Mouse (Mus musculus) G1E (cell line): ENCODE measurements around the gene St3gal4. TPM values are rescaled to one million over a fixed set of nuclear protein-coding genes. Genes with fewer than 3 reads are reported as not detected.
A peak's percentile ranks its signal among the peaks of the same experiment; 100 is the strongest.

Experiments used
- ATAC-seq: 2 replicates; pipeline ENCODE4 v1.8.0; 2016; ENCODE audit warnings: mild to moderate bottlenecking; ENCODE audit not compliant: insufficient number of reproducible peaks, poor library complexity, low FRiP score, severe bottlenecking; ENCODE audit errors: extremely low read depth
- DNase-seq: peaks from one replicate; pipeline ENCODE4 v3.0.0; 2012; ENCODE audit warnings: low spot score
- H3K27me3 ChIP-seq: 2 replicates; pipeline ENCODE4 v1.6.1; 2012; ENCODE audit warnings: mild to moderate bottlenecking, low read length, inconsistent platforms; ENCODE audit not compliant: insufficient read depth
- H3K36me3 ChIP-seq: replicated peaks from 2 replicates; pipeline ENCODE3; 2012; ENCODE audit warnings: mild to moderate bottlenecking, inconsistent platforms
- H3K4me1 ChIP-seq: 2 replicates; pipeline ENCODE4 v1.6.1; 2012; ENCODE audit warnings: low read depth, low read length, inconsistent platforms, mixed read lengths; ENCODE audit not compliant: insufficient read depth
- H3K4me3 ChIP-seq: 2 replicates; pipeline ENCODE4 v1.5.1; 2012; ENCODE audit warnings: low read depth, mild to moderate bottlenecking, inconsistent platforms, low read length, moderate library complexity, mixed read lengths
- H3K9me3 ChIP-seq: replicated peaks from 2 replicates; pipeline ENCODE4 v1.6.1; 2012; ENCODE audit warnings: inconsistent platforms
- CTCF ChIP-seq: IDR thresholded peaks from 2 replicates; pipeline ENCODE4 v1.5.1; 2012; ENCODE audit warnings: low read depth, low read length, inconsistent platforms, mixed read lengths
- GATA1 ChIP-seq: IDR thresholded peaks from 2 replicates; pipeline ENCODE4 v1.6.1; 2012; ENCODE audit warnings: borderline replicate concordance, low read length, inconsistent platforms, mixed read lengths
- GATA2 ChIP-seq: IDR thresholded peaks from 2 replicates; pipeline ENCODE4 v1.6.1; 2012; ENCODE audit warnings: low read depth, low read length, inconsistent platforms, borderline replicate concordance
- POLR2AphosphoS5 ChIP-seq: IDR thresholded peaks from 2 replicates; pipeline ENCODE4 v1.6.1; 2012; ENCODE audit warnings: low read depth, low read length, inconsistent platforms; ENCODE audit not compliant: insufficient replicate concordance
- TAL1 ChIP-seq: conservative IDR thresholded peaks from 2 replicates; pipeline ENCODE4 v1.6.1; 2012; ENCODE audit warnings: low read depth, low read length, inconsistent platforms, mixed read lengths
- polyA plus RNA-seq: library from polyadenylated mRNA; stranded (reverse); fragments of >175 nt; gene quantifications from 2 replicates; pipeline ENCODE4 v1.2.3, GENCODE M21; 2012
- total RNA-seq, 2 experiments: library from RNA; stranded (forward) in 1 of 2; stranded (reverse) in 1 of 2; fragments of 200-1000 nt in 1 of 2; fragments of >200 nt in 1 of 2; fragmentation: Nextera tagmentation in 1 of 2; gene quantifications; 2 replicates each; pipeline ENCODE4 v1.2.3; 2014 to 2017

The St3gal4 gene
- total and polyA plus RNA-seq, 3 experiments = 19.6 to 26.1 (median 21.8) TPM

DNA sequence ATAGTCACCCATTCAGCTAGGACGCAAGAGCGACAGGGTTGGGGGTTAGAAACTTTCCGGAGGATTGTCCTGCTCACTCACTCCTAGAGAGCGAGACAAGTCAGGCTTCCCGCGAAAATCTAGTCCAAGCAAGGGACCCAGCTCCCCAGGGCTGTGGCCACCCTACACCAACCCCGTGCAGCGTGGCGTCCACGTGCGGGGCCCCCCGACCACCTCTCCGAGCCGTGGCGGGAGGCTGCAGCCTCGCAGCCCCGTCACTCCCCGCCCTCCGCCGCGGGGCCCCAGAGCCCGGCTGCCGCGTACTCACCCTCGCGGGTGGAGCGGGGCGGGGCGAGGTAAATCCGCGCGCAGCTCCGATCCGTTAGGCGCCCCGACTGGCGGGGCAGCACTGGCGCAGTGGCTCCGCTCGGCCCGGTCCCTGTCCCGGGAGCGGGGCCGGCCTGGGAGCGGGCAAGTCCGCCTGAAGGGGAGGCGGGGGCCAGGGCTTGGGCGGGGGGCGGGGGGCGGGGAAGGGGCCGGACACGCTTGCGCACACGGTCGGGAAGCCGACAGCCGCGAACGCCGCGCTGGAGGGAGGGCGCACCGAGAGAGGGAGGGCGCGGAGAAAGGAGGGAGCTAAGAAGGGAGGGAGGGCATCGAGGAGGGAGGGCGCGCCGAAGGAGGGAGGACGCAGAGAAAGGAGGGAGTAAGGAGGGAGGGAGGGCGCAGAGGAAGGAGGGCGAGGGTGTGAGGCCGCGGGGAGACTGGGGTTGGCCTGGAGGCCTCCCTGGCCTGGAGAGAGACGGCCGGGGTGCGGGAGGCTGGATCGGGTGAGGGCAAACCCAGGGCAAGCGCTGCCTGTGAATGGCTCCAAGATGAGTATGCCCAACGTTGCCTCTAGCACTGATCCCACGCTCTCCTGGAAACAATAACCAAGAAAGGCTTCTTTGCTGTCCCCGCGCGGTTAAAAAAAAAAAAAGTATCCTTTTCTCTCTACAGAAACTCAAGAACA, 2.4 kb downstream of the St3gal4 start:
- Histone ChIP-seq H3K4me1 (peaks cover 88% of the 10 kb centered on the region), H3K36me3 (peaks cover 66% of the 10 kb centered on the region), H3K27me3 (no peaks in the 10 kb centered on the region), H3K9me3 (no peaks in the 10 kb centered on the region; the same call in 1 of the 2 replicates), H3K4me3 (peak overlapping the region; percentile 87)
- DNase-seq (peak; percentile 78), ATAC-seq (peak; percentile 82)
- TF ChIP-seq GATA1 (no peak), GATA2 (no peak), CTCF (no peak), TAL1 (no peak), POLR2AphosphoS5 (no peak)

DNA sequence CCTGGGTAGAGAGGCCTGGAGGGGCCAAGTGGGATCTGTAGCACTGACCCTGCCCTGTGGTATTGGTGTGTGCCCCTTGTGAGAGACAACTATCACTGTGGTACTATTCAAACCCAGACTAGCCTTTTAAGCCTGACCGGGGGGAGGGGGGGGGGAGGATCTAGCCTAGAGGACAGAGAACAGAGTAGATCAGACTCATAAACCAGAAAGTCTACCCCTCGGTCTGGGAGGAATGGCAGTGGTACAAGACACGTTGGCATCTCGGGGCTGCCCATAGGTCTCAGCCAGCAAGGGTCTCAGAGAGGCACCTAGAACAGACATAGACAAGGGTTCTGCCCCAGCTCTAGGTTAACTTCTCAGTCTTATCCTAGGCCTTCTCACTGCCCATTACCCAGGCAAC, 3.3 kb downstream of the St3gal4 start:
- TF ChIP-seq GATA1 (no peak), TAL1 (no peak), POLR2AphosphoS5 (no peak), CTCF (no peak), GATA2 (no peak)
- H3K27me3 ChIP-seq = no peaks in the 10 kb centered on the region
- H3K9me3 ChIP-seq = no peaks in the 10 kb centered on the region; the same call in 1 of the 2 replicates
- H3K4me1 ChIP-seq = peaks cover 88% of the 10 kb centered on the region
- H3K4me3 ChIP-seq = peak overlapping the region; percentile 87
- DNase-seq = no peak
- peaks cover 67% of the 10 kb centered on the region for H3K36me3 ChIP-seq
- ATAC-seq = no peak

DNA sequence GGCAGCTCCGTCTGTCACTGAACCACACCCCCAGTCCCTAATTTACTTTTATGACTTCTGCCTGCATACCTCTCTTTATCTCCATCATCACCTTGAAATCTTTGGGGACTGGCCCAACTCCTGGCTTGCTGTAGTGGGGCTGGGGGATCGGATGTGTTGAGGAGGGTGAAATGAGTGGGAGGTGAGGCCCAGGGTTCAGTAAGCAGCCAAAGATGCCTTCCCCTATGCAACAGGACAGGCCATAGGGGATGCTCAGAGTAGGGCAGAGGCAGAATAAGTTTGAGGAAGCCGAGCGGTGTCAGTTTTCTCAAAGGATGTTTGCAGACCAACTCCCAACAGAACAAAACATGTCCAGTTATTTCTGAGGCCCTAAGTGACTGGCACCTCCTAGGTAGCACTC, 3.8 kb downstream of the St3gal4 start:
- H3K9me3 ChIP-seq = no peaks in the 10 kb centered on the region; the same call in 1 of the 2 replicates
- peaks cover 67% of the 10 kb centered on the region for H3K36me3 ChIP-seq
- H3K27me3 ChIP-seq = no peaks in the 10 kb centered on the region
- ATAC-seq = no peak
- TF ChIP-seq TAL1 = no peak
- TF ChIP-seq GATA2 = no peak
- no peak for TF ChIP-seq CTCF
- TF ChIP-seq GATA1 = no peak
- TF ChIP-seq POLR2AphosphoS5 = no peak
- H3K4me3 ChIP-seq = peak overlapping the region; percentile 87
- DNase-seq = no peak
- peaks cover 89% of the 10 kb centered on the region for H3K4me1 ChIP-seq

DNA sequence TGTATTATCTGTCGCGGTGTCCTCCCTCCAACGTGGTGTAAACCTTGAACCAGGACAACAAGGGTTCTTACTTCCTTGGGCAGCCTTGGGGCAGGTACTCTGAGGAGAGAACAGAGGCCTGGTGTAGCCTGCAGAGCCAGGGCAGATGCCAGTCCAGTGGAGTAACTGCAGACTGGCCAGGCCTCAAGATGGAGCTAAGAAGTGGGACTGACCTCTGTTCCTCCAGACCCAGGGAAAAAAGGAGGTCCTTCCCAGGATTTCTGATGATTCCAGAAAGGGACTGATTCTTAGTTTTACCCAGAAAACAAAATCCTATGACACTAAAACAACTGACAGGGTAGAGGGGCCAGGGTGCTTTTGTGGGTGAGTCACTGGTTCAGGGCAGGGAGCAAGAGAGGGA, 4.8 kb downstream of the St3gal4 start:
- Histone ChIP-seq H3K4me1 (peaks cover 91% of the 10 kb centered on the region), H3K4me3 (no peak overlapping the region; the same call in 1 of the 2 replicates), H3K27me3 (no peaks in the 10 kb centered on the region), H3K36me3 (peaks cover 67% of the 10 kb centered on the region), H3K9me3 (no peaks in the 10 kb centered on the region)
- DNase-seq = no peak
- no peak for TF ChIP-seq POLR2AphosphoS5
- TF ChIP-seq GATA2 = no peak
- no peak for TF ChIP-seq CTCF
- TF ChIP-seq GATA1 = no peak
- TF ChIP-seq TAL1 = no peak
- ATAC-seq = no peak

DNA sequence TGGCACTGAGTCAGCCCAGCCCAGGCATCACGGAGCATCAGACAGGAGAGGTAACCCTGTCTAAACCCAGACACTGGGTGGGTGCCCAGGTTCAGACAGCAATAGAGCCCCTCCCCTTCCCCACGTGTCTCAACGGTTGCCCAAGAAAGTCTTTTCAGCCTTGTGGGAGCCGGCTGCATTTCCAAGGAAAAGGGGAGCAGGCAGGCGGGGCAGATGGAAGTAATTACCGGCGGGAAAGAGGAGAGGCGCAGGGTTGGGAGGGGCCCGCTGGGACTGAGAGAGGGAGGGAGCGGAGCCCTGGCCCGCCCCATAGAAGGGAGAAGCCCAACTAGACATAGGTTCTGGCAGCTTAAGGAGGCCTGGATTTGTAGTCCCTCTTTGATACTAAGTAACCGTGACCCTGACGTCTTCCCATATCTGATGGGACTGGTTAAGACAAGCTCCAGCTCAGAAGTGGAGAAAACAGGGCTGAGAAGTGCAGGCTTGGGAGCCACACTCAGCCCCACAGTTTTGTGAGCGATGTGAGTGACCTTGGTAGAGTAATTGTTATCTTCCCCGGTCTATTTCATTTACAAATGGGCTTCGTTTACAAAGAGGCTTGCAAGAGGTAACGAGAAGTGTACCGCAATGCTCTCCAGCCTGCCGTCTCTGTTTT, 7.0 kb downstream of the St3gal4 start:
- peak overlapping the region; percentile 41; the same call in 1 of the 2 replicates for H3K4me3 ChIP-seq
- no peak for TF ChIP-seq POLR2AphosphoS5
- no peak for TF ChIP-seq GATA1
- TF ChIP-seq GATA2 = no peak
- no peak for TF ChIP-seq TAL1
- no peak for TF ChIP-seq CTCF
- DNase-seq (no peak), ATAC-seq (no peak)
- H3K9me3 ChIP-seq = no peaks in the 10 kb centered on the region
- H3K27me3 ChIP-seq = no peaks in the 10 kb centered on the region
- peaks cover 82% of the 10 kb centered on the region for H3K36me3 ChIP-seq
- H3K4me1 ChIP-seq = peaks cover 89% of the 10 kb centered on the region

DNA sequence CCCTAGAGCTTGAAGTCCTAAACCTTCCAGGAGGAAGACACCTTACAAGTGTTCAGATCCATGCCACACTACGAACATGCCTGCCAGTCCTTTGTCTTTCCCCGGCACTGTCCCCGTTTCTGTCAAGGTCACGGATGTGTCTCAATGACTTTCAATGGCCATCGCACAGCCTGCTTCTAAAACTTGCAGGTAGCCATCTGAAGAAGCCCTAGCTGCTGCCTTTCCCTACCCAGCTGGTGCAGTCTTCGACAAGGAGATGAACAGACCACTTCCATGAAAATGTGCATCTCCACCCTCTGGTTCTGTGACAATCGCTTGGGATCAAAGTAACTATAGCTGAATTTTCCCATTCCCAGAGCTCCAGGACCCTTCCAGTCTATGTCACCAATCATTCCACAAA, 7.6 kb downstream of the St3gal4 start:
- ATAC-seq (no peak), DNase-seq (no peak)
- Histone ChIP-seq H3K4me1 (peaks cover 89% of the 10 kb centered on the region), H3K4me3 (no peak overlapping the region), H3K36me3 (peaks cover 85% of the 10 kb centered on the region), H3K27me3 (no peaks in the 10 kb centered on the region), H3K9me3 (no peaks in the 10 kb centered on the region)
- TF ChIP-seq TAL1 (no peak), POLR2AphosphoS5 (no peak), GATA1 (no peak), GATA2 (no peak), CTCF (no peak)
